Mouse (Mus musculus): ENCODE measurements around the gene Vmn2r75. TPM values are rescaled to one million over a fixed set of nuclear protein-coding genes. Genes with fewer than 3 reads are reported as not detected.
"Not testable (repeated sequence)": the region's sequence is repeated elsewhere in the genome, so short reads cannot be mapped to it uniquely, and the experiment has no call there.

Gene Vmn2r75
- polyA plus RNA-seq (2015; fragmentation: Nextera tagmentation; extraction: Ambion mirVana), result not detected in 2 replicates

GRCm38 (mm10) chr7:86171678-86172077, at the start of gene Vmn2r75:
Gene Vmn2r75, minus strand, starts transcription at chr7:86171778.
- H3K27ac ChIP-seq (ENCODE audit: low read length); ATAC-seq; H3K4me2 ChIP-seq (ENCODE audit: low read depth, low read length); H3K9ac ChIP-seq (ENCODE audit: low read depth, low read length); H3K4me3 ChIP-seq (ENCODE audit: low read length); H3K27me3 ChIP-seq (replicated peaks; ENCODE audit: control insufficient read depth, insufficient read depth, low read length); H3K36me3 ChIP-seq (ENCODE audit: control insufficient read depth, insufficient read depth, low read length); H3K9me3 ChIP-seq (ENCODE audit: control insufficient read depth, low read length); H3K4me1 ChIP-seq (ENCODE audit: control insufficient read depth, insufficient read depth, low read length): not testable (repeated sequence)
- WGBS, result 58% methylated on average over 1 of the region's 1 CpGs

DNA sequence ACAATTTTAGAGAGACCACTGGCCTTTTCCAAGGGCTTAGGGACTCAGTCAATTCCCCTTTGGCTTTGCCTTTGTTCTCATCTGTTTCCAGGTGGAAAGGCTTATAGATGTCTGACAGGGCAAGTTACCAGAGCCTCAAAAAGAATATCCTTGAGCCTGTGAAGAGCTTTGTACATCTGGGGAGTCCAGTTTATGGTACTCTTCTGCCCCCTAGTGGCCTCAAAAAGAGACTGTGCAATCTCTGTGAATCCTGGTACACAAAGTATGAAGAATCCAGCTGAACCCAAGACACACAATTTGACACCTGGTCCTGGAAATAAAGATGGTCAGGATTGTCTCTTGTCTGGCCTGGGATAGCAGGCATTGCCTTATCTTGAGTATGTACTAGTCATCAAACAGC, 39.8 kb upstream of the Vmn2r75 start:
- Histone ChIP-seq H3K36me3 (ENCODE audit: control insufficient read depth, insufficient read depth, low read length) (no peaks in the 10 kb centered on the region), H3K27me3 (replicated peaks; ENCODE audit: control insufficient read depth, insufficient read depth, low read length) (no peaks in the 10 kb centered on the region), H3K9ac (ENCODE audit: low read depth, low read length) (no peak overlapping the region), H3K27ac (ENCODE audit: low read length) (no peak overlapping the region), H3K4me3 (ENCODE audit: low read length) (no peak overlapping the region), H3K4me2 (ENCODE audit: low read depth, low read length) (no peak overlapping the region), H3K9me3 (ENCODE audit: control insufficient read depth, low read length) (no peaks in the 10 kb centered on the region), H3K4me1 (ENCODE audit: control insufficient read depth, insufficient read depth, low read length) (no peaks in the 10 kb centered on the region)
- no peak for ATAC-seq

Other genes with a start within 250 kb of the Vmn2r75 start
- not detected in 2 replicates for gene Vmn2r74, start 210.1 kb downstream of the Vmn2r75 start, polyA plus RNA-seq (2015; fragmentation: Nextera tagmentation; extraction: Ambion mirVana)
- not detected in 2 replicates for gene Vmn2r76, start 74.5 kb upstream of the Vmn2r75 start, polyA plus RNA-seq (2015; fragmentation: Nextera tagmentation; extraction: Ambion mirVana)
- gene Olfr310, start 105.4 kb upstream of the Vmn2r75 start, polyA plus RNA-seq (2015; fragmentation: Nextera tagmentation; extraction: Ambion mirVana), result not detected in 2 replicates
- gene Olfr309, start 141.9 kb upstream of the Vmn2r75 start, polyA plus RNA-seq (2015; fragmentation: Nextera tagmentation; extraction: Ambion mirVana), result not detected in 2 replicates
- not detected in 2 replicates for gene Olfr308, start 153.9 kb upstream of the Vmn2r75 start, polyA plus RNA-seq (2015; fragmentation: Nextera tagmentation; extraction: Ambion mirVana)
- not detected in 2 replicates for gene Olfr307, start 165.8 kb upstream of the Vmn2r75 start, polyA plus RNA-seq (2015; fragmentation: Nextera tagmentation; extraction: Ambion mirVana)
- gene Olfr305, start 195.2 kb upstream of the Vmn2r75 start, polyA plus RNA-seq (2015; fragmentation: Nextera tagmentation; extraction: Ambion mirVana), result not detected in 2 replicates
- gene Olfr304, start 214.9 kb upstream of the Vmn2r75 start, polyA plus RNA-seq (2015; fragmentation: Nextera tagmentation; extraction: Ambion mirVana), result not detected in 2 replicates
- not detected in 2 replicates for gene Olfr303, start 226.0 kb upstream of the Vmn2r75 start, polyA plus RNA-seq (2015; fragmentation: Nextera tagmentation; extraction: Ambion mirVana)
- gene Olfr301, start 232.1 kb upstream of the Vmn2r75 start, polyA plus RNA-seq (2015; fragmentation: Nextera tagmentation; extraction: Ambion mirVana), result not detected in 2 replicates

Data from intestine, embryonic 16.5 days (tissue).